Mouse (Mus musculus) CH12.LX (cell line): ENCODE measurements around the gene Insig1. TPM values are rescaled to one million over a fixed set of nuclear protein-coding genes. Genes with fewer than 3 reads are reported as not detected.

Source experiments
- DNase-seq: peaks from one replicate; pipeline ENCODE4 v3.0.0-alpha.2; 2013; ENCODE audit errors: extremely low read depth
- H3K27ac ChIP-seq: 2 replicates; pipeline ENCODE4 v1.5.1; 2012; ENCODE audit warnings: low read depth, mild to moderate bottlenecking, control low read depth, moderate library complexity; ENCODE audit not compliant: insufficient read depth
- H3K27me3 ChIP-seq: replicated peaks from 2 replicates; pipeline ENCODE3; 2012; ENCODE audit warnings: inconsistent platforms
- H3K36me3 ChIP-seq, 2 experiments: replicated peaks in 1 of 2; 2 replicates each; pipeline versions ENCODE3 to v1.6.1; 2012; ENCODE audit warnings: inconsistent platforms in 1 of 2, low read length in 1 of 2, mild to moderate bottlenecking in 1 of 2, mixed read lengths in 1 of 2, moderate library complexity in 1 of 2; ENCODE audit not compliant: control insufficient read depth in 1 of 2, insufficient read depth in 1 of 2
- H3K4me1 ChIP-seq, 2 experiments: 2 replicates each; pipeline ENCODE4 v1.6.1; 2012; ENCODE audit warnings: inconsistent platforms in 1 of 2, moderate library complexity in 1 of 2; ENCODE audit not compliant: insufficient read depth in 2 of 2, control insufficient read depth in 1 of 2
- H3K4me2 ChIP-seq: 2 replicates; pipeline ENCODE4 v1.6.1; 2012; ENCODE audit warnings: low read depth, mild to moderate bottlenecking, control low read depth; ENCODE audit not compliant: poor library complexity, insufficient read depth, severe bottlenecking
- H3K4me3 ChIP-seq, 3 experiments: fragments of 150-350 bp in 1 of 3; sonication (generic) in 1 of 3; replicated peaks in 1 of 3; 2 replicates each; pipeline versions ENCODE3 to v1.5.1; 2011 to 2012; ENCODE audit warnings: low read depth in 2 of 3, low read length in 2 of 3, mild to moderate bottlenecking in 2 of 3, moderate library complexity in 2 of 3, control low read depth in 1 of 3, improper control_type of control experiment in 1 of 3, inconsistent platforms in 1 of 3, mixed read lengths in 1 of 3; ENCODE audit not compliant: poor library complexity in 1 of 3
- H3K79me2 ChIP-seq: replicated peaks from 2 replicates; pipeline ENCODE4 v1.6.1; 2012; ENCODE audit warnings: mild to moderate bottlenecking, moderate library complexity; ENCODE audit not compliant: control insufficient read depth, poor library complexity, insufficient read depth, severe bottlenecking; ENCODE audit errors: extremely low read depth
- H3K9ac ChIP-seq: 2 replicates; pipeline ENCODE4 v1.6.1; 2012; ENCODE audit warnings: low read depth, mild to moderate bottlenecking, control low read depth, moderate library complexity; ENCODE audit not compliant: insufficient read depth
- H3K9me3 ChIP-seq: replicated peaks from 2 replicates; pipeline ENCODE3; 2012; ENCODE audit warnings: low read length, inconsistent platforms, mixed read lengths
- BHLHE40 ChIP-seq: IDR thresholded peaks from 2 replicates; pipeline ENCODE4 v1.6.1; 2011; ENCODE audit warnings: mild to moderate bottlenecking, low read depth, low read length, improper control_type of control experiment
- CHD2 ChIP-seq: IDR thresholded peaks from 2 replicates; pipeline ENCODE4 v1.6.1; 2011; ENCODE audit warnings: low read length, improper control_type of control experiment
- EP300 ChIP-seq: IDR thresholded peaks from 2 replicates; pipeline ENCODE4 v1.6.1; 2011; ENCODE audit warnings: low read length, improper control_type of control experiment
- GABPA ChIP-seq: IDR thresholded peaks from 2 replicates; pipeline ENCODE4 v1.6.1; 2012; ENCODE audit warnings: low read depth, low read length, improper control_type of control experiment, inconsistent platforms; ENCODE audit not compliant: insufficient replicate concordance
- HCFC1 ChIP-seq: IDR thresholded peaks from 2 replicates; pipeline ENCODE4 v1.6.1; 2012; ENCODE audit warnings: low read depth, mild to moderate bottlenecking, inconsistent platforms, low read length, improper control_type of control experiment
- IRF4 ChIP-seq: IDR thresholded peaks from 2 replicates; pipeline ENCODE4 v1.6.1; 2014; ENCODE audit warnings: low read depth, mild to moderate bottlenecking, inconsistent platforms, low read length, improper control_type of control experiment
- KAT2A ChIP-seq: IDR thresholded peaks from 2 replicates; pipeline ENCODE4 v1.6.1; 2012; ENCODE audit warnings: low read length, improper control_type of control experiment, inconsistent platforms; ENCODE audit not compliant: insufficient replicate concordance
- MAX ChIP-seq: IDR thresholded peaks from 2 replicates; pipeline ENCODE4 v1.6.1; 2011; ENCODE audit warnings: low read length, improper control_type of control experiment
- MEF2A ChIP-seq: IDR thresholded peaks from 2 replicates; pipeline ENCODE4 v1.6.1; 2014; ENCODE audit warnings: low read depth, mild to moderate bottlenecking, inconsistent platforms, low read length, improper control_type of control experiment, borderline replicate concordance
- MYC ChIP-seq: IDR thresholded peaks from 2 replicates; pipeline ENCODE4 v1.6.1; 2011; ENCODE audit warnings: low read depth, mild to moderate bottlenecking, improper control_type of control experiment, low read length
- NRF1 ChIP-seq: IDR thresholded peaks from 2 replicates; pipeline ENCODE4 v1.6.1; 2014; ENCODE audit warnings: low read depth, mild to moderate bottlenecking, inconsistent platforms, low read length, improper control_type of control experiment, moderate library complexity
- POLR2AphosphoS2 ChIP-seq: IDR thresholded peaks from 2 replicates; pipeline ENCODE4 v1.6.1; 2011; ENCODE audit warnings: low read depth, low read length, improper control_type of control experiment
- RAD21 ChIP-seq: IDR thresholded peaks from 2 replicates; pipeline ENCODE4 v1.6.1; 2011; ENCODE audit warnings: low read depth, mild to moderate bottlenecking, low read length, improper control_type of control experiment, moderate library complexity
- TBP ChIP-seq: conservative IDR thresholded peaks from 2 replicates; pipeline ENCODE4 v1.6.1; 2011; ENCODE audit warnings: low read depth, low read length, improper control_type of control experiment
- TCF12 ChIP-seq: IDR thresholded peaks from 2 replicates; pipeline ENCODE4 v1.6.1; 2014; ENCODE audit warnings: low read depth, mild to moderate bottlenecking, inconsistent platforms, low read length, improper control_type of control experiment
- UBTF ChIP-seq: IDR thresholded peaks from 2 replicates; pipeline ENCODE4 v1.6.1; 2012; ENCODE audit warnings: low read depth, mild to moderate bottlenecking, inconsistent platforms, low read length, improper control_type of control experiment, moderate library complexity
- USF2 ChIP-seq: conservative IDR thresholded peaks from 2 replicates; pipeline ENCODE4 v1.6.1; 2011; ENCODE audit warnings: low read depth, low read length, improper control_type of control experiment
- ZKSCAN1 ChIP-seq: IDR thresholded peaks from 2 replicates; pipeline ENCODE4 v1.6.1; 2012; ENCODE audit warnings: low read depth, inconsistent platforms, low read length, improper control_type of control experiment, borderline replicate concordance
- dilution Hi-C: fragments of 300-500 bp; cut with MboI; formaldehyde crosslinking; loops from 2 replicates; pipeline ENCODE4 v1.14.3; 2020; ENCODE audit warnings: low sequenced_read_pairs; ENCODE audit not compliant: extremely low pct_unique_long_range_greater_than_20kb, extremely low pct_ligation_motif_present
- in situ Hi-C: fragments of 300-500 bp; cut with MboI; formaldehyde crosslinking; loops from 3 replicates; pipeline ENCODE4 v1.14.3; 2019; ENCODE audit warnings: low sequenced_read_pairs, low pct_ligation_motif_present, low pct_unique_long_range_greater_than_20kb, mixed read lengths
- polyA plus RNA-seq: library from polyadenylated mRNA; unstranded; fragments of >175 nt; gene quantifications from 2 replicates; pipeline ENCODE4 v1.2.1, GENCODE M21; 2012; ENCODE audit warnings: low read depth; ENCODE audit not compliant: insufficient read length
- total RNA-seq, 2 experiments: library from RNA; depleted of rRNA; stranded (reverse); fragments of 300-350 nt in 1 of 2; fragments of >200 nt in 1 of 2; gene quantifications; 2 replicates each; pipeline ENCODE4 v1.2.3; 2012 to 2014

Insig1 gene
- total and polyA plus RNA-seq, 3 experiments: 79.4 to 217 (median 96.9) TPM

GRCm38 (mm10) chr5:28043386-28043785 lies 27.8 kb upstream of the Insig1 start:
- TF ChIP-seq GABPA: no peak
- TF ChIP-seq KAT2A: no peak
- TF ChIP-seq MAX: no peak
- TF ChIP-seq EP300: no peak
- no peak for TF ChIP-seq MEF2A
- no peak for TF ChIP-seq USF2
- no peak for TF ChIP-seq RAD21
- TF ChIP-seq BHLHE40: no peak
- no peak for TF ChIP-seq HCFC1
- TF ChIP-seq ZKSCAN1: no peak
- TF ChIP-seq IRF4: no peak
- H3K4me1 ChIP-seq: peaks cover 0 to 2% of the 10 kb centered on the region in 2 experiments; a peak in 1 of 4 replicates
- H3K27me3 ChIP-seq: no peaks in the 10 kb centered on the region
- H3K36me3 ChIP-seq: no peaks in the 10 kb centered on the region
- H3K27ac ChIP-seq: no peak overlapping the region
- in situ Hi-C loops (no loop called here), dilution Hi-C loops (no loop called here)
- H3K4me2 ChIP-seq: no peak overlapping the region
- no peaks in the 10 kb centered on the region for H3K9me3 ChIP-seq
- H3K9ac ChIP-seq: no peak overlapping the region
- no peak for DNase-seq
- H3K4me3 ChIP-seq: no peak overlapping the region
- H3K79me2 ChIP-seq: no peaks in the 10 kb centered on the region

GRCm38 (mm10) chr5:28046966-28047365 lies 24.2 kb upstream of the Insig1 start:
- Histone ChIP-seq H3K4me1 (no peaks in the 10 kb centered on the region), H3K79me2 (no peaks in the 10 kb centered on the region), H3K4me3 (no peak overlapping the region), H3K9ac (no peak overlapping the region), H3K36me3 (no peaks in the 10 kb centered on the region), H3K27ac (no peak overlapping the region), H3K9me3 (no peaks in the 10 kb centered on the region), H3K4me2 (no peak overlapping the region), H3K27me3 (peaks cover 3% of the 10 kb centered on the region)
- no peak for DNase-seq
- in situ Hi-C loops (no loop called here), dilution Hi-C loops (no loop called here)
- TF ChIP-seq MYC: no peak
- TF ChIP-seq POLR2AphosphoS2: no peak
- TF ChIP-seq HCFC1: no peak
- TF ChIP-seq NRF1: no peak
- no peak for TF ChIP-seq EP300
- TF ChIP-seq USF2: no peak

GRCm38 (mm10) chr5:28047961-28048360 lies 23.2 kb upstream of the Insig1 start:
- no peak overlapping the region for H3K27ac ChIP-seq
- no peak overlapping the region for H3K9ac ChIP-seq
- no peaks in the 10 kb centered on the region for H3K79me2 ChIP-seq
- DNase-seq: no peak
- dilution Hi-C loops: no loop called here
- no peaks in the 10 kb centered on the region for H3K36me3 ChIP-seq
- H3K4me1 ChIP-seq: peaks cover 0 to 5% of the 10 kb centered on the region in 2 experiments; a peak in 2 of 4 replicates
- in situ Hi-C loops: no loop called here
- H3K9me3 ChIP-seq: no peaks in the 10 kb centered on the region
- H3K4me3 ChIP-seq: no peak overlapping the region
- TF ChIP-seq IRF4 (no peak), MEF2A (no peak), CHD2 (no peak), TCF12 (no peak), TBP (no peak), UBTF (no peak)
- H3K4me2 ChIP-seq: no peak overlapping the region
- H3K27me3 ChIP-seq: peaks cover 3% of the 10 kb centered on the region
